Mouse (Mus musculus): ENCODE data around the gene Pprc1.
A peak's percentile ranks its signal among the peaks of the same experiment; 100 is the strongest.

The Pprc1 gene

DNA sequence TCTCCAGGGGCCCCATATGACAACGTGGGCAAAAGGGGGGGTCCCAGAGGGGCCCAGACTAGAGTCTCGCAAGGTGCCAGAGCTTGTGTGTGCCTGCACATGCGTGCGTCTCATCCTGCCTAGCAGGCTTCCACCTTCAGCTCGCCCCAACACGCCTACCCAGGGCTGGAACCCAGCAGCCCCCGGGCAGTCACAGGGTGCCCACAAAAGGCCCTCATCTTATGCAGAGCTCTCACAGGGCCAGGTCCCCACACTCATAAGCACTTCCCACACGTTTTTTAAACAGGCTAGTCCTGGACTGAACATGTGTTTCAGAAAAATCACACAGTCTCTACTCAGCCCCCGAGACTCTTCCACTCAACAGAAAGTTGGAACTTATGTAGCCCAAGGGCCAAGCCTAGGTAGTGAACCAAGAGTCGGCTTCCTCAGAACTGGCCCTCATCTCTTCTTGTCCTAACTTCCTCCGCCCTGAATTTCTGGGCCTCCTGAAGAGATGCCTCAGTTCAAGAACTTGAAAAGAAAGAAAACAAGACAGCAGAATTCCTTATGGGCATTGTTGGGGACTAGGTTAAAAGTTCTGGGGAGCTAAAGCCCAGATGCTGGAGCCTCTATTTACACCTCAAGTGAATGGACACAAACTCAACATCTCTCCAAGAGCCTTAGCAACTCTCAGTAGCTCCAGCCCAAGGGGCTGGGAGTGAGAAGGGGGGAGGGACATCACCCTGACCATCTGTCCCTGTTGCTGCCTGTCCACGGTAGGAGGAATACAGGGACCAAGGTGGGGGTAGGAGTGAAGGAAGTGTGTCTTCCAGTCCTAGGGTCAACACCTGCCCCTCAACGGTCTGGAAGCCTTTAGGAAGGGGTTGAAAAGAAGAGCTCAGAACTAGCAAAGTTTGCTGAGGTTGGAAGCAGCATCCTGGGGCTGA is 6.5 kb upstream of the Pprc1 start:
- H3K27me3 ChIP-seq (ENCODE audit: insufficient read depth, low read length), result no peaks in the 10 kb centered on the region
- H3K36me3 ChIP-seq (ENCODE audit: insufficient read depth, low read length), result peaks cover 43% of the 10 kb centered on the region
- TF ChIP-seq CTCF (conservative IDR thresholded peaks at IDR 0.05; ENCODE audit: low read length), result no peak
- no peak for TF ChIP-seq POU5F1 (IDR thresholded peaks at IDR 0.05; ENCODE audit: borderline replicate concordance, low read length)
- TF ChIP-seq NANOG (IDR thresholded peaks at IDR 0.05; ENCODE audit: borderline replicate concordance, low read length), result no peak
- no peaks in the 10 kb centered on the region for H3K9me3 ChIP-seq (ENCODE audit: low read length)
- peaks cover 91% of the 10 kb centered on the region for H3K4me1 ChIP-seq (replicated peaks; ENCODE audit: low read depth, low read length)
- H3K4me3 ChIP-seq (replicated peaks; ENCODE audit: low read length), result peak overlapping the region; percentile 90

DNA sequence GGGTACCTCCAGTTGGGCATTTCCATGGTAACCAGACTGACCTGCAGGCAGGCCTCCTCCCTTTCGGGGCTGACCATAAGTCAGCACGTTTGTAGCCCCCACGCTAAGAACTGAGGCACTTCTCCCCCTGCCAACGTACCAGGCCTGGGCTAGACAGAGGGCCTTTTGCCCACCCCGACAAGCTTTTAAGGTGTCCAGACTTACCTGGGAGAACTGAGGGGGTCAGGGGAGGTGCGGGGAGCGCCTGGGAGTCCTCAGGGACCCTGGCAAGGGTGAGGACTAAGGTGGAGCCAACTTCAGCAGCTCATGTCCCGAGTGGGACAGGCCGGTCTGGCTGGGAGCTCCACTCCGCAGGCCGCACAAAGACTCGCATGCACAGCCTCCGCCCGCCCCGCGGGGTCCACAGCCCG is 5.8 kb upstream of the Pprc1 start:
- TF ChIP-seq NANOG (IDR thresholded peaks at IDR 0.05; ENCODE audit: borderline replicate concordance, low read length), result no peak
- no peak for TF ChIP-seq POU5F1 (IDR thresholded peaks at IDR 0.05; ENCODE audit: borderline replicate concordance, low read length)
- TF ChIP-seq CTCF (conservative IDR thresholded peaks at IDR 0.05; ENCODE audit: low read length), result no peak
- no peaks in the 10 kb centered on the region for H3K27me3 ChIP-seq (ENCODE audit: insufficient read depth, low read length)

DNA sequence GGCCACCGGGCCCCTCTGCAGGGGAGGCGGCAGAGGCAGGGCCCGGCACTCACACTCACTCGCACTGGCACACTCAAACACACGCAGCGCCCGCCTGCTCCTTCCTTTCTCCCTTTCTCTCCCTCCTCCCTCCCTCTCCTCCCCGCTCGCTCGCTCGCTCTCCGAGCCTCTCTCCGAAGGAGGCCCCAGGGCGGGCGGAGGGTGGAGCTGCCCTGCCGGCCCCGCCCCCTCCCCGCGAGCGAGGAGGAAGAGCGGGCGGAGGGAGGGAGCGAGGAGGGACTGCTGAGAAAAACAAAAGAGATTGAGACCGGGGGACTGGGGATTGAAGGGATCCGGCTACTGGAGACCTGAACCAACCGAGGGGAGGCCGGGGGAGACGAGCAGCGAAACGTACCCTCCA is 5.2 kb upstream of the Pprc1 start:
- Histone ChIP-seq H3K9me3 (ENCODE audit: low read length) (no peaks in the 10 kb centered on the region), H3K4me3 (replicated peaks; ENCODE audit: low read length) (peak overlapping the region; percentile 90), H3K4me1 (replicated peaks; ENCODE audit: low read depth, low read length) (peaks cover 89% of the 10 kb centered on the region), H3K27me3 (ENCODE audit: insufficient read depth, low read length) (no peaks in the 10 kb centered on the region), H3K36me3 (ENCODE audit: insufficient read depth, low read length) (peaks cover 30% of the 10 kb centered on the region)
- TF ChIP-seq POU5F1 (IDR thresholded peaks at IDR 0.05; ENCODE audit: borderline replicate concordance, low read length) (no peak), CTCF (conservative IDR thresholded peaks at IDR 0.05; ENCODE audit: low read length) (no peak), NANOG (IDR thresholded peaks at IDR 0.05; ENCODE audit: borderline replicate concordance, low read length) (no peak)

More for the DNA sequence above, 5.8 kb upstream of the Pprc1 start:
- Histone ChIP-seq H3K4me1 (replicated peaks; ENCODE audit: low read depth, low read length) (peaks cover 91% of the 10 kb centered on the region), H3K9me3 (ENCODE audit: low read length) (no peaks in the 10 kb centered on the region), H3K36me3 (ENCODE audit: insufficient read depth, low read length) (peaks cover 36% of the 10 kb centered on the region), H3K4me3 (replicated peaks; ENCODE audit: low read length) (peak overlapping the region; percentile 90)

DNA sequence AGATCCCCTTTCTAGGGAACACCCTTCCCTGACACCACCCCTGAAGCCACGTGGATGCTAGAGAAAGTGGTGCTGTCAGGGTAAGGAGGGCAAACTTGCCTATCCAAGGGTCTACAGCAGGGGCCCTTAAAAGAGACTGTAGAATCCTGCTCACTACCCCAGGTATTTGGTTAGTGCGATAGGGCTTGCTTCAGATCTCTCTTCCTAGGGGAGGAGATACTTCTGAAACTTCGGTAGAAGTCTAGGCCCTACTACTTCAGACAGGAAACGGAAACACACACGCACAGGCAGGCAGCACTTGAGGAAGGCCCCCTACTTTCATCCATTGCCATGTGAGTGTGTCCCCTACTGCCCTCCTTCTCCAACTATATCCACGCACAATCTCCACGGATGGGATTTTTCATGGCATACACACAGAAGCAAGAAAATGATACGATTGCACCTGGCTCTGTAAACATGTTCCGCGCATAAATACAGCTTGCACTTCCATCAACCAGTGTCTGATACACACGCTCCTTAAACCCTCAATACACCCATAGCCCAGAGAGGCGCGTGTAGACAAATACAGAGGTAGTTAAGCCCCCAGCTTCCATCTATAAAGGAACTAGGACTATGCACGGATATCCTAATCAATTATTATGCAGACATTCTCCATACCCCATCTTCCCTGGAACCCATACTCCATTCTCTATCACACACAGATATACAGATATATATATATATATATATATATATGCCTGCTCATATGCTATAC is 4.4 kb upstream of the Pprc1 start:
- Histone ChIP-seq H3K9me3 (ENCODE audit: low read length) (no peaks in the 10 kb centered on the region), H3K36me3 (ENCODE audit: insufficient read depth, low read length) (peaks cover 22% of the 10 kb centered on the region), H3K27me3 (ENCODE audit: insufficient read depth, low read length) (no peaks in the 10 kb centered on the region), H3K4me3 (replicated peaks; ENCODE audit: low read length) (peak overlapping the region; percentile 90), H3K4me1 (replicated peaks; ENCODE audit: low read depth, low read length) (peaks cover 81% of the 10 kb centered on the region)
- TF ChIP-seq NANOG (IDR thresholded peaks at IDR 0.05; ENCODE audit: borderline replicate concordance, low read length) (no peak), CTCF (conservative IDR thresholded peaks at IDR 0.05; ENCODE audit: low read length) (no peak), POU5F1 (IDR thresholded peaks at IDR 0.05; ENCODE audit: borderline replicate concordance, low read length) (no peak)

DNA sequence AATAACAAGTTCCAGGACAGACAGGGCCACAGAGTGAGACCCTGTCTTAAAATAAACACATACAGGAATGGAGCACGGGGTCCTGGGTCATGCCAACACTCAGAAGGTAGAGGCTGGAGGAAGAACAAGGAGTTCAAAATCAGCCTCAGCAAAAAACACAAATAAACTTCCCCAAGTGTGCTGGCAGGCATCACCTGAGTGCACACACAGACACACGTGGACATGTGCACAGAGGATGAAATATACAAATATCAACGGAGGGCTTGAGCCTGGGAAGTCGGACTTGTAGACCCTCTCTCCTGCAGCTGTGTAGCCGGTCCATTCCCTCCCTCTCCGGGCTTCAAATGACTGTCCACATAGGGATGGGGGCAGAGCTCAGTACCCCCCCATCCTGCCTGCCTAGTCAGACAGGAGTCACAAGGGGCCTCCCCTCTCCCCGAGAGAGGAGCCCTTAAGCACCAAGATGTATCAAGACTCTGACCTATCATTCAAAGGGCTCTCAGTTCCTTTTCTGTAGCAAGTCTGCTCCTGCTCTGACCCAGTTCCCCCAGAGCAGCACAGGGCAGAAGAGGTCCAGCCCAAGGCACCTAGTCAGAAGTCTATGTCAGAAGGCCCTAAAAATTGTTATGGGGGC is 3.3 kb upstream of the Pprc1 start:
- H3K4me1 ChIP-seq (replicated peaks; ENCODE audit: low read depth, low read length), result peaks cover 75% of the 10 kb centered on the region
- H3K27me3 ChIP-seq (ENCODE audit: insufficient read depth, low read length), result no peaks in the 10 kb centered on the region
- no peaks in the 10 kb centered on the region for H3K9me3 ChIP-seq (ENCODE audit: low read length)
- peak overlapping the region; percentile 90 for H3K4me3 ChIP-seq (replicated peaks; ENCODE audit: low read length)
- peaks cover 11% of the 10 kb centered on the region for H3K36me3 ChIP-seq (ENCODE audit: insufficient read depth, low read length)
- TF ChIP-seq POU5F1 (IDR thresholded peaks at IDR 0.05; ENCODE audit: borderline replicate concordance, low read length) (no peak), CTCF (conservative IDR thresholded peaks at IDR 0.05; ENCODE audit: low read length) (no peak), NANOG (IDR thresholded peaks at IDR 0.05; ENCODE audit: borderline replicate concordance, low read length) (no peak)

DNA sequence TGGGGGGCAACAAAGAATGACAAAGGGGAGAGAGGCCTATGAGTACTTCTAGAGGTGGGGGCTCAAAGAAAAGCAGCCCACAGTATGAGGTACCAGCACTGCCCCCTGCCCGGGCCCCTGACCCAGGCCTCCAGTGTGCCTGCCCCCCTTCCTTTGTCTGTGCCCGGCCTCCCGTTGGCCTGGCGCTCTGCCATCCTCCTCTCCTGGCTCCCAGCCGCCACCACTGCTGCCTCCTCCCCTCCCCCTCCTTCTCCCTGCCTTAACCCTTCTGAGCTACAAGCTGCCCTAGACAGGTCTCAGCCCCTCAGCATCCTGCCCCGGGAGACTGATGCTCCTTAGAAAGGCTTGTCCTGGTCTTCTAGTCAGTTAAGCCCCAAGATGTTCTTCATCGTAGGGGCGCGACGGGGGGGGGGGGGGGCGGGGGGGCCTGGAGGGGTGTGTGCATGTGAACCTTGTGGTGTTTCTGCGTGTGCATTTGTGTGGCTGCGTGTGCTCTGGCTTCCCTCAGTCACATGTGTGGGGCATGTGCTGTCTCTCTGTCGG is 2.7 kb upstream of the Pprc1 start:
- peak overlapping the region; percentile 91 for H3K4me3 ChIP-seq (replicated peaks; ENCODE audit: low read length)
- H3K27me3 ChIP-seq (ENCODE audit: insufficient read depth, low read length), result no peaks in the 10 kb centered on the region
- no peak for TF ChIP-seq NANOG (IDR thresholded peaks at IDR 0.05; ENCODE audit: borderline replicate concordance, low read length)
- no peak for TF ChIP-seq CTCF (conservative IDR thresholded peaks at IDR 0.05; ENCODE audit: low read length)
- no peak for TF ChIP-seq POU5F1 (IDR thresholded peaks at IDR 0.05; ENCODE audit: borderline replicate concordance, low read length)
- peaks cover 10% of the 10 kb centered on the region for H3K36me3 ChIP-seq (ENCODE audit: insufficient read depth, low read length)
- H3K9me3 ChIP-seq (ENCODE audit: low read length), result no peaks in the 10 kb centered on the region
- peaks cover 75% of the 10 kb centered on the region for H3K4me1 ChIP-seq (replicated peaks; ENCODE audit: low read depth, low read length)

DNA sequence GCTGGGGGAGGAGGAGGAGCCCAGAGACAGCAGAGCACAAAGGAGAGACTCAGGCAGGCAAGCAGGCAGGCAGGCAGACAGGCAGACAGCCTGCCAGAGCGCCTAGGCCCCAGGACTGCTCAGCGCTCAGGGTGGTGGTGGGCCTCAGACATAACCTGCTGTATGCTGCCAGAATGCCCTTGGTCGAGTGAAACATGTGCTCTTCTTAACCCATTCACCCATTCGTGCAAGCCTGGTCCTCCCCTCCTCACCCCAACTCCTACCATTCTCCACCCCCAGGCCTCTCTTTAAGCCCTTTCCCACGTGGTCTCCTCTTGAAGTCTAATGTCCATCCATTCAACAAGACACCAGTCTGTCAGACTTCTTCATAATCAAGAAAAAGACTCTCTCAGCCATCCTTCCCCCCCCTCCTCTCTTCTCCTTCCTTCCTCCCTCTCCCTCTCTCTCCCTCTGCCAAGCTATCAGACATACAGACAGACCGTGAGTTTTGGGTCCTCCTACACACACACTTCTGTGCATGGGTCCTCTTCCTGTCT is 2.1 kb upstream of the Pprc1 start:
- Histone ChIP-seq H3K27me3 (ENCODE audit: insufficient read depth, low read length) (no peaks in the 10 kb centered on the region), H3K4me1 (replicated peaks; ENCODE audit: low read depth, low read length) (peaks cover 75% of the 10 kb centered on the region), H3K4me3 (replicated peaks; ENCODE audit: low read length) (peak overlapping the region; percentile 91), H3K9me3 (ENCODE audit: low read length) (no peaks in the 10 kb centered on the region), H3K36me3 (ENCODE audit: insufficient read depth, low read length) (peaks cover 10% of the 10 kb centered on the region)
- TF ChIP-seq CTCF (conservative IDR thresholded peaks at IDR 0.05; ENCODE audit: low read length) (no peak), POU5F1 (IDR thresholded peaks at IDR 0.05; ENCODE audit: borderline replicate concordance, low read length) (no peak), NANOG (IDR thresholded peaks at IDR 0.05; ENCODE audit: borderline replicate concordance, low read length) (no peak)

Data from E14TG2a.4 (cell line).